Mouse (Mus musculus): ENCODE data around the gene Ephb6.

Gene Ephb6

DNA sequence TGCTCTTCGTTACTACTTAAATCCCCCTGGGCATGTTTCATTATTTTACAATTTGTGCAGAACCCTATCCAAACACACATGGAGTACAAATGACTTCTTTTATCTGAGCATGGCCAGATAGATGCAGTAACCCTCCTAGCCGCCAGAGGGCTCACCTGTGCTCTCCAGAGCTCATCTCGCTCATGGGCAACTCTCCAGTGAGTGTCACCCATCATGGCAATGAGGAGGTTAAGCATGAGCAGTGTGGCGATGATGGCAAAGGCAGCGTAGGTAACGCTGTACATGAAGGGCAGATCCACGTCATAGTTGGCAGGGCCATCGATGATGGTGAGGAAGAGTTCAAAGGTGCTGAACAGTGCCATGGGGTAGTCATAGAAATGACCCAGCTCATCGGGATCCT, 17.4 kb downstream of the Ephb6 start:
- CTCF ChIA-PET: no interaction called here

DNA sequence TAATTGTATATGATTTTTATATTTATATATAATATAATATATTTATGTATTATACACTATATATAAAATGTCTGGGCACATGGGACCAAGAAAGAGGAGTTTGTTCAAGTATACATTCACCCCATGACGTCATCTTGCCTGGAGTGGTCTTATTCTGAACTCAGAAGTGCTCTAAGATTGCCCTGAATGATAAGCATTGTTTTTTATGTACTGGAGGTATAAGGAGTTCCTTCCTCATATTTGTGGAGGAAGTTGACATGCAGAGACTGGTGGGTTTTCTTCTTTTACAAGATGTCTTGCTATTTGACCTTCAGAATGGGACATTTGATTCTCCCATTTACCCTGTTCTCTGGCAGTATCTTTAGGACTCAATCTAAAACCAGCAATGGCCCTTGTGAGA, 22.9 kb downstream of the Ephb6 start:
- CTCF ChIA-PET: no interaction called here

DNA sequence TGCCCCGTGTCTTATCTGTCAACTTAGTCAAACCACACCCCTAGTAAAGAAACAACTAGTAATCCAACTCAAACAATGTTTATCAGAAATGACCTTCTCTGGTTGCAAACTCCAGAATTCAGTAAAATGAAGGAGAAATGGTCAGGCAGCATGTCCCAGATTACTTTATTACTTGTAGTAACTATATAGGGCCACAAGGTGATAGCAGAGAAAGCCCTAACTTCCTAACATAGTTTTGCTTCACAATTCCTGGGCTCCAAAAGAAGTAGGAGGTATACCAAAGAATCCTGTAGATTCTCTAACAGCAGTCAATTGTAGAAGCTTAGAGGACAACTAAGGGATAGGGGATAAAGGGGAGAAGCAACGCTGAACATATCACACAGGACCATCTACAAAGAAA, 25.5 kb downstream of the Ephb6 start:
- CTCF ChIA-PET: no interaction called here

DNA sequence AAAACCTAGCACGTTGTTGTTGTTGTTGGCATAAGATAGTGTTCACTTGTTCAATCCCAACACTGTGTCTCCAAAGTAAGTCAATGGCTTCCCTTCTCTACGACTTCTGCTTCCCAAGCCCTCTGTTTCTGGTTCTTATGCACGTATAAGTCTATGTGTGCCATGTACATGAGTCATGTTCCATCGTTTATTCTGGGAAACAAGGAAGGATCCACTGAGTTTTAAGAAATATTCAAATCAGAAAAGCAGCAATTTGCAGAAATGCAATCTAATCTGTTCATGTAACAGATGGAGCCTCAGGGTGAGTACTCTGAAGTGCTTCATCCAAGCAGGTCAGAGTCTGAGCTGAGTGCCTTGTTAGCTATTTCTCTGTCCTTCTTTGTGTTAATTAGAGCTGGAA, 26.3 kb downstream of the Ephb6 start:
- CTCF ChIA-PET: no interaction called here

DNA sequence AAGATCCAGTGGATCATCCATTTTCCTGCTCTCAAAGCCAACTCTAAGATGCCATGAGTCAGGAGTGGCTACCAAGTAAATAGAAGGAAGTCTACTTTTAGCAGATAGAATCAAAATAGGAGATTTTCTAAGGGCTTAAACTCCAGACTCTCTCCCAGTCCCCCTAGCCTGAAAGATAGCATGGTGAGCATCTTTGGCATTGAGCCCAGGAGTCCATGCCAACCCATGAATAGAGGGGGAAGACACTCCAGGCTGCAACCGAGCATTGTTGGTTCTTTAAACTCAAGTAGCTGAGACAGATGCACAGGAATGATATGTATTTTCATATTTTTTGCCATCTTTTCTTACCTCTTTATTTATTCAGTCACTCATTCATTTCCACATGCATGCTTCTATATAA, 29.9 kb downstream of the Ephb6 start:
- CTCF ChIA-PET: no interaction called here

DNA sequence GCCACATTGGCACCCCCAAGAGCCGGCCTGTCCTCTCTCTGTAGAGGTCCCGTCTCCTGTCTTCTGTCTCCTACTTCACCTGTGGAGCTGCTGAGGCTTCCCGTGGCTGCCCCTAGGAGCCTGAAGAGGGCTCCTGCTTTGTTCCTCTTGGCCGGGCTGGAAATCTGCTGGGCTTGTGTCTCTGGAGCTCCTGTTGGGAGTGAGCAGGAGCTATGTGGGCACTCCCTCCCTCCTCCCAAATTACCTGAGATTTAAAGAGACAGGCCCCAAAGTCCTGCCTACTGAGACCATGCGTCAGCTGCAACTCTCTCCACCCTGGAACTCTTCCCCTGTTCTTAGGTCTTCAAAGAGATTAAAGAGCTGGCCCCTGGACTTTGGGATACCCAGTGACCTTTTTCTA, 30.9 kb downstream of the Ephb6 start, which contains the start of gene Trpv6:
Trpv6 (minus strand) TSS at position 228 of the 400 bp plus-strand sequence.
- CTCF ChIA-PET: no interaction called here

DNA sequence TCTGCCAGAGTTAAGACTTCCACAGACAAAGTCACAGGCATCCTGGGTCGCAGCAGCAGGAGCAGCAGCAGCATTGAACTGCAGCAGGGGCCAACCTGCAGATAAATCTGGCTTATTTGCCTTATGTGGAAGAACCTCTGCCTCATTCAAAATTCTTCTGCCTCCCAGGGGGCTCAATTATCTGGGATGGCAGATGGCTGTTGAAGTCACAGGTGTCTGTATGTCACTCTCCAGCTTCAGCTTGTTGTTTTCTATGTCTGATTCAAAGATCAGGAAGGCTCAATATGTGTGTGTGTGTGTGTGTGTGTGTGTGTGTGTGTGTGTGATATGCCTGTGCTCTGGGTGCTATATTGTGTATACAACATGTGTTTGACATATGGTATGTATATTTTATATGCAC, 32.1 kb downstream of the Ephb6 start:
- CTCF ChIA-PET: interaction anchor here (0.7 kb wide), 1 partner anchor 22 kb away, joined by 4 read pairs; no protein-coding TSS in a partner anchor

DNA sequence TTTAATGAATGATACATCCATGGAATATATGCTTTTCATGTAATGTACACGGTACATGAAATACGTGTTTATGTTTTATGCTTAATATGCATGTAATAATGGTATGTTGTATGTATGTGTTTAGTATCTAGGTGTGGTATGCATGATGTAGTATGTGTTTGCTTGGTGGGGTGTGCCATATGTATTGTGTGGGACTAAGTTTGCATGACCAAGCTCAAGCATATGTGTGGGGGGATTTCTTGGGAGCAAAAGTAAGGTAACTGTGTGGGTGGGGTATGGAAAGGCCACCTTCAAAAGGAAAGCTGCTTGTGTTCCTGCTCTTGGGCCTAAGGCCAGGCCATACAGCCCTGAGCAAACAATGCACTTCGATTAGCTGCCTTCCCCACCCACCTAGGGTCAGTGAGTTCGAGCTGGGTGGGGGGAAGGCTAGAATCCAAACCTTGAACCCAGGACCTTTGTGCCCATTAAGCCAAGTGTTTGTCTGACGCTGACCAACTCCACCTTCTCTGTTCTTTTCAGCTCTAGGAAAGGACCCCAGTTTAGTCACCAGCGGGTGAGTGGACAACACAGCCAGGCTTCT, 32.7 kb downstream of the Ephb6 start:
- CTCF ChIA-PET: interaction anchor here (0.7 kb wide), 1 partner anchor 23 kb away, joined by 4 read pairs; no protein-coding TSS in a partner anchor

DNA sequence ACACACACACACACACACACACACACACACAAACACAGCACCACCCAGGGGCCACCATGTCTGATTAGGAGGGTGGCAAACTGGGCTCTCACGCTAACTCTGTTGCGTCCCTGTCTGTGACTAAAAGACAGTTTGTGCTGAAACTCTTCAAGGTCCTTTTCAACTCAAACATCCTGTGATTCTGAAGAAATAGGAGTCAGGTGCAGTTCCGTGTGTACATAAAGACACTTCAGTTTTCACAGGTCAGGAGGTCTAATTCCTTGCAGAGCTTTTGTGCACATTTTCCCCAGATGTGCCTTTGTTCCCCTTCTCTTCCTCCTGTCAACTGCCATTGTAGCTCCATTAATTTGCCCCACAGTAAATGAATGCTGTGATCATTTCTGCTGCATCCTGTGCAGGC, 35.2 kb downstream of the Ephb6 start:
- CTCF ChIA-PET: no interaction called here

DNA sequence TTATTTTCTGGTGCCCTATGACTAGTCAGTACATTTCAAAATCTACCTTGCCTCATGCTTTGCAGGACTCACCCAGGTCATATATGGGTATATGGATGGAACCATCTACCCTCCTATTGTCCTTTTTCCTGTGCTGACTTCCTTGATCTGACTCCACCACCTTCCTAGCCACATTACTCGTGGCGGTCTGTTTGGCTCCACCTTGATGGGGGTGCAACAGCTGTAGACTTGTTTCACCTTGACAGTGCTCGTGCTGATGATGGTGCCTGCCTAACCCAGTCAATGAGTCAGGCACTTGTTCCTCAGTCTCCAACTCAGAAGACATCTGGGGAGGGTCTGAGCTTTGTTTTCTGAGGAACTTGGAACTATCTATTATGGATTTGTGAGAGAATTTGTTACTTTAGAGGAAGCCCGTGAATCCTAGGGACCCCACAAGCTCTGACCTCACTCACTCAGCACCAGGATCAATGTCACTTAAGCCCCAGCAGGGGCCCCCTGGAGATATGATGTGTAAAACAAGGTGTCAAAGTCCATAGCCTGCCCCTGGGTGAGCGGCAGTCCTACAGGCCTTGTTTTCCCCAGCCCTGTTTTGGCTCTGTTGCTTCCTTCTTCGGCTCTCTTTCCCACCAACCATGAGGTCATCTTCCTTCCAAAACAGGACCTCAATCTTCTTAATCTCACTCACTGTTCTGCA, 36.0 kb downstream of the Ephb6 start:
- CTCF ChIA-PET: no interaction called here

DNA sequence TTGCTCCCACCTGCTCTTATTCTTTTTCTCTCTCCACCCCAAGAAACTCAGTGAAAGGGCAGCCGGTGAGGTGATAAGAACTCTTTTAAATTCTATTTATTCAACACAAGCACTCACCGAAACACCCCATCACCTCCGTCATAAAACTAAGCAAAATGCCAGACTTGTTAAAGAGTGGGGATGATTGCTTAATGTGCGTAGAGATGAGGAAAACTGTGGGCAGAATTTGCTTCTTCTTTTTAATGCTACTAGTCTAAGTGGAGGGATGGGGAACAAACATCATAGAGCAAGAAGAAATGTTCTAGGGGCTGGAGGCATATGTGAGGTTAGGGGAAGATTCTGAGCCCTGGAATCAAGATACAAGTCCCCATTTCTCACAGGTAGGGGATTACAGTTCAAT, 37.5 kb downstream of the Ephb6 start:
- CTCF ChIA-PET: no interaction called here

DNA sequence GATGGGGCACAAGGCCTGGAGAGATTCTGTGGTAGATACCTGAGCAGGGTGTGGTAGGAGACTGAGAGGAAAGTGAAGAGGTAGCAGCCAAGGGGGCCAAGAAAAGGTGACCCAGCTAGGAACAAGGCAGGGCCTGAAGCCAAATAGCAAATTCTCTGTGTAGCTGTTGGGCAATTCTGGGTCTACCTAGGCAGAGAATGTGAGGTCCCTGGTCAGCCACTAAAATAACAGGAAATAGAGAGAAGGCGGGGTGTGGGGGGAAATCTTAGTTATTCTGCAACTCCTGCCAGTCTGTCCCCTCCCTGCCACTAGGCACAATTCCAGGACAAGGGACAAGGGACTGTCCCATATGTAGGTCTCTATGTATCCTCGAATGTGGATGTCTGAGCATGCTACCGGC, 37.9 kb downstream of the Ephb6 start:
- CTCF ChIA-PET: no interaction called here

DNA sequence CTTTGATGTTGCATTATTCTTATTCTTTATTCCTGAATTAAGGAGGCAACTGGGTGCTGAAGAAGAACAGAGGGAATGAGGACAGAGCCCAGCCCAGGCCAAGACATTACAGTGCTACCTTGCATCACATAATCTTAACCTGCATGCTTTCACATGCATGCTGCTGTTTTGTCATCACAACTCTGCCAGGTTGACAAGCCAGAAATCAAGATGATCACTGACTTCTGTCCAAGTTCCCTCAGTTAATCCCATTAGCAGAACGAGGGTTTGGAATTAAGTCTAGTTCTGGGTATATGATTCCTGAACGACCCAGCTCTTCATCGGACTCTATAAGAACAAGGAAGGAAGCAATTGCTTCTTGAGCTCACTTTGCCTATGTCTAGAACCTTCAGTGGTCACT, 40.9 kb downstream of the Ephb6 start:
- CTCF ChIA-PET: no interaction called here

DNA sequence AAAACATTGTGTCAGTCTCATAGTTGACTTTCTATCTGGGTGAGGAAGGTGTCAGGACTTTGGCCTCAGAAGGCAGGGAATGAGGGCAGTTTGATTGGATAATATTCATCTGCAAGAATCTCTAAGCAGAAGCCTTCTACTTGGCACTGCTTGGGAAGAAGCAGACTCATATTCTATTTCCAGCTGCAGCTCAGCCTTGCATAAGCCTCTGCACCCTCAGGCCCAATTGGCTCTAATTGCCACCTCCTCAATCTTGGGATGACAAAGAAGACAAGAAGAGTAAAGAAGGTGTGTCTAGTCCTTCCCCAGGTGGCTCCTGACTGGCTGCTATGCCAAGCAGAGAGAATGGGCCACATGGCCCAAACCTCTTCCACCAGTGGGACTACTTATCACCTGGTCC, 41.4 kb downstream of the Ephb6 start:
- CTCF ChIA-PET: no interaction called here

DNA sequence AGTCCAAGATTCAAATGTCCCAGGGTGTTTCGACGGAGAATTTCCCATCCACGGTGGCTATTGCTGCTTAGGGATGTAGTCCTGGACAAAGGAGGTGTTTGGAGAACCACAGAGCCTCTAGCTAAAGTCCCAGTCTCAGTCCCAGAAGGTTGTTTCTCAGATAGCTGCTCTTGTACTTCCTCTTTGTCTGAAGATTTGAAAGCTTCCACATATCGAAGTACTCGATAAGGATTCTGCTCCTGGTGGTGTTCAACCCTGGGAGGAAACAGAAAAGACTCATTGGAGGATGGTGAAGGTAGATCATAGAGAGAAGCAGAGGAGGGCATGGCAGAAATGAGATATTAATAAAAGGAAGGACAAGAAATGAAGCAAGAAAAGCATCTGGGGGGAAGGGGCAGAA, 47.9 kb downstream of the Ephb6 start:
- CTCF ChIA-PET: no interaction called here

DNA sequence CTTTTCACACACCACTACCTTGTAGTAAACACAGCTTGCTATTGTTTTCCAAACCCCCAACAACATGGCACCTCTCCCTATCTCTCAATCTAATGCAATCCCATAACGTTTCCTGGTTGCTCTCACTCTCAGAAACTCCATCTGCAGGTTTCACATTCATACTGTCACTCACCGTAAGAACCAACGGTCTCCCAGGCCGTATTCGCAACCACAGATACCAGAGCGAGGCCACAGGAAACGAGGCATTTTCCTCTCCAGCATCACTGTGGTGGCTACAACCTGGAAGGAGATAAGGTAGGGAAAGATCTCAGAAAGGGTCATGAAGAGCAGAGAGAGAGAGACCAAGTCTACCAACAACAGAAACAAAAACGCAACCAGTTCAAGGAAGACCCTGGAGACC, 49.4 kb downstream of the Ephb6 start:
- CTCF ChIA-PET: no interaction called here

DNA sequence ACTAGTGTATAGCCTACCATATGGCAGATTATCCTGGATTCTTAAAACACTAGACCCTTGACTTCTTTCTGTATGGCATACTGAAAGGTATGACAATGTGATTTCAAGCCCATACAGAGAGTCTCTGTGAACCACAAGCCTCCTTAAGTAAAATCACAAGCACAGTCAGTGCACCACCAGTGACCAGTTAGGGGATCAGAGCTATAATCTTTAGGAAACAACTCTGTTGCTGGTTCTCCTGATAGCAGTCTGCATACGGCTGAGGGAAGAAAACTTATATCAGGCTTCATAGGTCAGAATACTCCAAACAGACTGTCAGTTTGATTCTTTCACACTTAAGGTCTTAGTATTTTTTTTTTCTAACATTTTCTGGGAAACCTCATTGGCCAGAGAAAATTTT, 53.2 kb downstream of the Ephb6 start:
- CTCF ChIA-PET: no interaction called here

DNA sequence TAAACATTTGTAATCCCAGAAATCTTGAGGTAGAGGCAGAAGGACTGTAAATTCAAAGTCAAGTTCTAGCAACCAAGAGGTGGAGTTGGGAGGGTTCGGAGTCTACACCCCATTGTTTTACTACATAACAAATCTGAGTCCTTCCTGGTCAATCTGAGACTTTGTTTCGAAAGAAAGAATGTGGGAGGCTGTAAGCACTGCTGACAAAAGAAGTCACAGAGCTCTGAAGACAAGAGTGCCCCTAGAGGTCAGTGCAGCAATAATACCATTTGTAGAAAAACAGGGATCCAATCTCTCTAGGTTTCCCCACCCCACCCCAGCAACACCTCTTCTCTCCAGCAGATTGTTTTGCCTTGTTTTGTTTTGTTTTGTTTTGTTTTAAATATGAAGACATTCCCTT, 57.0 kb downstream of the Ephb6 start:
- CTCF ChIA-PET: no interaction called here

Data from spleen, embryonic (tissue).